Mouse (Mus musculus): ENCODE data around the gene Nfyc. TPM values are rescaled to one million over a fixed set of nuclear protein-coding genes. Genes with fewer than 3 reads are reported as not detected.

Nfyc gene
- total and polyA plus RNA-seq, 3 experiments: 46.0 to 179 (median 50.6) TPM

DNA sequence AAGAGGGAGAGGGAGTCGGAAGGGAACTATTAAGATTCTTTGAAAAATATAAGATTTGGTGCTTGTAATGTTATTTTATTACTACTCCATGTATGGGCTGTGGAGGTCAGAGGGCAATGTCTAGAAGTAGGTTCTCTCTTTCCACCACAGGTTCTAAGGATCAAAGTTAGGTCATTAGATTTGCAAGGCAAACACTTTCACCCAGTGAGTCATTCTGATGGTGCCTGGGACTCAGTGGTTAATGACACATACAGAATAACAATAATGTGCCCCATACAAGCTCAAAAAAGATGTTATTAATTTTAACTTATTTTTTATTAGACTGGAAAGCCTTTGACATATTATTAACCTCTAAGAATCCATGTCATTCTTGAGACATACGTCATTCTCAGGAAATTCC is 11.5 kb downstream of the Nfyc start:
- H3K4me3 ChIP-seq: no peak overlapping the region
- peaks cover 18% of the 10 kb centered on the region for H3K4me1 ChIP-seq (ENCODE audit: control insufficient read depth, insufficient read depth, low read length)
- DNase-seq: no peak
- H3K27me3 ChIP-seq (ENCODE audit: control insufficient read depth, insufficient read depth, low read length): no peaks in the 10 kb centered on the region
- H3K79me2 ChIP-seq (replicated peaks; ENCODE audit: control insufficient read depth, insufficient read depth, low read length): peaks cover 15% of the 10 kb centered on the region
- TF ChIP-seq EP300 (IDR thresholded peaks at IDR 0.05; ENCODE audit: insufficient read depth, low read depth, low read length) (no peak), POLR2A (IDR thresholded peaks at IDR 0.05; ENCODE audit: insufficient read depth, low read depth, low read length) (no peak), CTCF (IDR thresholded peaks at IDR 0.05) (no peak)
- H3K27ac ChIP-seq: no peak overlapping the region
- intact Hi-C loops (cut with DNase I): no loop called here
- WGBS: 83% methylated on average over 2 of the region's 2 CpGs
- H3K36me3 ChIP-seq (ENCODE audit: control insufficient read depth, insufficient read depth, low read length): peaks cover 25% of the 10 kb centered on the region
- no peak overlapping the region for H3K9ac ChIP-seq (ENCODE audit: low read depth, low read length)

DNA sequence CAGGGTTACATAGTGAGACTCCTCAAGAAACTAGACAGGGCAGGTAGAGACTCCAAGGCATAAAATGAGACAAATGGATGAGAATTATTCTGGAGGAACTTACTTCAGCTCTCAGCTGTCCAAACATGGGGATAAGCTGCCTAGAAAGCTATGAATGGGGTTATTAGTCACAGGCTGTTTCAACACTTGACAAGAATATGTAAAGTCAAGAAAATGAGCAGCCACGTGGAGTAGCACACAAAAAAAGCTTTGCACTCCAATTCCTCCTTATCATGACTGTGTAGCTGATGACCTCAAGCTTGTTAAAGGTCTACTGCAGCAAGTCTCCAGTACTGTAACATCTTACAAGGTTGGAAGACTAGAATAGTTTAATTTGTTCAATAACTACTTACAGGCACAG is 12.1 kb downstream of the Nfyc start:
- no peak overlapping the region for H3K9ac ChIP-seq (ENCODE audit: low read depth, low read length)
- no peak for DNase-seq
- H3K27ac ChIP-seq: no peak overlapping the region
- H3K4me1 ChIP-seq (ENCODE audit: control insufficient read depth, insufficient read depth, low read length): peaks cover 19% of the 10 kb centered on the region
- no peaks in the 10 kb centered on the region for H3K27me3 ChIP-seq (ENCODE audit: control insufficient read depth, insufficient read depth, low read length)
- H3K4me3 ChIP-seq: no peak overlapping the region
- H3K79me2 ChIP-seq (replicated peaks; ENCODE audit: control insufficient read depth, insufficient read depth, low read length): peaks cover 13% of the 10 kb centered on the region
- intact Hi-C loops (cut with DNase I): no loop called here
- 16% methylated on average over 1 of the region's 1 CpGs for WGBS
- TF ChIP-seq EP300 (IDR thresholded peaks at IDR 0.05; ENCODE audit: insufficient read depth, low read depth, low read length): no peak
- no peak for TF ChIP-seq POLR2A (IDR thresholded peaks at IDR 0.05; ENCODE audit: insufficient read depth, low read depth, low read length)
- no peak for TF ChIP-seq CTCF (IDR thresholded peaks at IDR 0.05)
- H3K36me3 ChIP-seq (ENCODE audit: control insufficient read depth, insufficient read depth, low read length): peaks cover 22% of the 10 kb centered on the region

DNA sequence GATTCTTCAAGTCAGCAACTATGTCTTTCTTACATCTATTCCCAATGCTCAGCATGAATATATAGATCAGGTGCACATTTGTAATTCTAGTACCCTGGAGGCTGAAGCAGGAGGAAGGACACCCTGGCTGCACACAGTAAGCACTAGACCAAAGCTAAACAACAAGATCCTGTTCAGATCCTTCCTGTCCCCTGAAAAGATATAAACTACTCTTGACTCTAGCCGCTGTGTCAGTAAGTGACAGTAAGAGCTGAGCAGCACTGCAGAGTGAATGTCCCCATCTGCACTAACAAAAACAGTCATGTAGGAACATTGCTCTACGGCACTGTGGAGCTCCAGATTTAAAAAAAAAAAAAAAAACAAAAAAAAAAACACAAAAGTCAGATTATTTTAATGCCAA is 13.4 kb downstream of the Nfyc start:
- no peaks in the 10 kb centered on the region for H3K27me3 ChIP-seq (ENCODE audit: control insufficient read depth, insufficient read depth, low read length)
- peak overlapping the region; percentile 91 for H3K27ac ChIP-seq
- intact Hi-C loops (cut with DNase I): no loop called here
- peaks cover 23% of the 10 kb centered on the region for H3K36me3 ChIP-seq (ENCODE audit: control insufficient read depth, insufficient read depth, low read length)
- peaks cover 10% of the 10 kb centered on the region for H3K79me2 ChIP-seq (replicated peaks; ENCODE audit: control insufficient read depth, insufficient read depth, low read length)
- TF ChIP-seq EP300 (IDR thresholded peaks at IDR 0.05; ENCODE audit: insufficient read depth, low read depth, low read length): no peak
- no peak for TF ChIP-seq POLR2A (IDR thresholded peaks at IDR 0.05; ENCODE audit: insufficient read depth, low read depth, low read length)
- TF ChIP-seq CTCF (IDR thresholded peaks at IDR 0.05): no peak
- peaks cover 16% of the 10 kb centered on the region for H3K4me1 ChIP-seq (ENCODE audit: control insufficient read depth, insufficient read depth, low read length)
- DNase-seq: no peak
- 0 out of 2 replicates have a peak overlapping the region, but pooled peaks have one; percentile 42 for H3K9ac ChIP-seq (ENCODE audit: low read depth, low read length)
- WGBS: 38% methylated on average over 2 of the region's 2 CpGs
- no peak overlapping the region for H3K4me3 ChIP-seq

DNA sequence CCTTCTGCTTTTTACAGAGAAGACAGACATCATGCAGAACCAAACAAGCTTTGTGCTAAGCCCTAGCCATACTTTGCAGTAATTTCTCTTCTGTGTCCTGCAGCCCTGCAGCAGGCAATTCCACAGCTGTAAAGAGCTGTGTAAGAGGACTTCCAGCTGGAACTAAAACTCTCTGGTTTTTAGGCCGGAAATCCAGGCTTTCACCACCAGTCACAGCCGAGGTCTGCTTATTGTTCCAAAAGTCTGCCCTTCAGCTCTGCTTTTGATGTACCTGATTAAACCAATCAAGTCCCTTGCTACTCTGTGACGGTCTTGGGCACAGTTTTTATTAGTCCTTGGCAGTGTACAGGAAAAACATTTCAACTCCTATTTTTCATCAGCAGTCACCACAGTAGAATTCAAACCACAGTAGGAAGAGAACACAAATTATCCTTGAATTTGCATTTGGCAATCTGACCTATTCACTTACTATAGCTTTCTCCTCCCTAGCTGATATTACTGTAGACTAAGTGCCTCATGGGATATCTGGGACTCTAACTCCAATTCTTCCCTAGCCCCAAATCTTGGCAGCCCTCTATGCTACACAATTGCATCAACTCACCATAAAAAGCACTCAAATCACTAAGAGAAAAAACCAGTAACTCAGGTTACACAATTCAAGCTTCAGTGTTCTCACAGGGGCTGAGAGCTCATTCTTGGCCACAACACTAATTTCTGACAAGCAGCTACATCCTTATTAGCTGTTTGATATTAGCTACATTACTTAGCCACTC is 14.2 kb downstream of the Nfyc start:
- Histone ChIP-seq H3K79me2 (replicated peaks; ENCODE audit: control insufficient read depth, insufficient read depth, low read length) (peaks cover 10% of the 10 kb centered on the region), H3K27me3 (ENCODE audit: control insufficient read depth, insufficient read depth, low read length) (no peaks in the 10 kb centered on the region), H3K4me3 (no peak overlapping the region), H3K9ac (ENCODE audit: low read depth, low read length) (peak overlapping the region; percentile 57), H3K4me1 (ENCODE audit: control insufficient read depth, insufficient read depth, low read length) (peaks cover 16% of the 10 kb centered on the region), H3K36me3 (ENCODE audit: control insufficient read depth, insufficient read depth, low read length) (peaks cover 18% of the 10 kb centered on the region), H3K27ac (peak overlapping the region; percentile 91)
- WGBS: 9% methylated on average over 3 of the region's 3 CpGs
- intact Hi-C loops (cut with DNase I): no loop called here
- peak in 1 of 2 experiments; percentile 21 for DNase-seq
- TF ChIP-seq EP300 (IDR thresholded peaks at IDR 0.05; ENCODE audit: insufficient read depth, low read depth, low read length): no peak

DNA sequence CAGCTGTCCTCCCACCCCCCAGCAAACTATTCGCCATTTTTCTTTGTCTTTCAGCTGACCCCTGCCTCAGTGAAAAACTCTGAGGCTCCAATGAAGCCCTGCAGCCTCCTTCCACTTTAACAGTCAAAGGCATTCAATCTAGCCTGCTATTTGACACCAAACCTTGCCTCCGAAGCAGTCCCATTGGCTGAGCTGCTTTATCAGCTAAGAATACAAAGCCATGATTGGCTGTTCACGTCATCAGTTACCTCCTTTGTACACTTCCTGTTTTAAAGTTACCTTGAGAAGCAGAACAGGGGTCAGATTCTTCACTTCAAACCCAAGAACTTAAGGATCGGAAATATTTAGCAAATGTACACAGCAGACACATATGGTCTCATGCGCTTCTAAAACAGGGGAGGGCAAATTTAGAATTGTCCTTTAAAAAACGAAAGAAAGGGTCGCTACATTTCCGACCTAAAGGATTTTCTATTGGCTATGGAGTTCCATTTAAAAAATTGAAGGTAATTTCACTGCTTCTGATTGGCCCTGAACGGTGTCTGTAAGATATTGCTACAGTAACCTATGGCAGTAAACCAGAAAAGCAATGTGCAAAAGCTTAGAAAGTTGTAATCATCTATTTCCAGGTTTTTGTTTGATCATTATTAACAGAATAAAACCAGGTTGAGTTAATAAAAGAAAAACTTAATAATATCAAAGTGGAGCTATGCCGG is 15.6 kb downstream of the Nfyc start:
- WGBS: 4% methylated on average over 10 of the region's 10 CpGs
- Histone ChIP-seq H3K9ac (ENCODE audit: low read depth, low read length) (peak overlapping the region; percentile 76), H3K27me3 (ENCODE audit: control insufficient read depth, insufficient read depth, low read length) (no peaks in the 10 kb centered on the region), H3K79me2 (replicated peaks; ENCODE audit: control insufficient read depth, insufficient read depth, low read length) (peaks cover 13% of the 10 kb centered on the region), H3K4me3 (peak overlapping the region; percentile 58), H3K27ac (peak overlapping the region; percentile 91), H3K36me3 (ENCODE audit: control insufficient read depth, insufficient read depth, low read length) (peaks cover 25% of the 10 kb centered on the region), H3K4me1 (ENCODE audit: control insufficient read depth, insufficient read depth, low read length) (peaks cover 18% of the 10 kb centered on the region)
- DNase-seq: peak; percentile 68 to 84
- intact Hi-C loops (cut with DNase I): no loop called here
- TF ChIP-seq CTCF (IDR thresholded peaks at IDR 0.05) (no peak), POLR2A (IDR thresholded peaks at IDR 0.05; ENCODE audit: insufficient read depth, low read depth, low read length) (peak; percentile 86)

DNA sequence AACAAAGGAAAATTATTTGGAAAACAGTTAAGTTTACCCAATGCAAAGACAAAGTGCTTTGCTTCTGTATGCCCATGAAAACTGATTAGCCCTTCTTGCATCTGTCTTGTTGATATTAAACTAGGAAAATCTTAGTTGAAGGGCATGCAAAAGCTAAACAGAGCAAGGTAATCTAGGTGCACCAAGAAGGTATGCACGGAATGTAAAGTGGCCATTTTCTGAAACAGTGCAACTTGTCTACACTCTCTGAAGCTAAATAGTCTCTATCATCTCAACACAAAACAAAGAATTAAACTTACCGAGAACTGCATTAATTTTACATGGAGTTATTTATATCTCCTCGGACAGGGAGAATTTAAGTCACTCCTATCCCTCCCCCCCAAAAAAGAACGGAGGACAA is 16.2 kb downstream of the Nfyc start:
- Histone ChIP-seq H3K27ac (peak overlapping the region; percentile 91), H3K36me3 (ENCODE audit: control insufficient read depth, insufficient read depth, low read length) (peaks cover 29% of the 10 kb centered on the region), H3K79me2 (replicated peaks; ENCODE audit: control insufficient read depth, insufficient read depth, low read length) (peaks cover 13% of the 10 kb centered on the region), H3K4me1 (ENCODE audit: control insufficient read depth, insufficient read depth, low read length) (peaks cover 18% of the 10 kb centered on the region), H3K9ac (ENCODE audit: low read depth, low read length) (peak overlapping the region; percentile 76), H3K27me3 (ENCODE audit: control insufficient read depth, insufficient read depth, low read length) (no peaks in the 10 kb centered on the region), H3K4me3 (peak overlapping the region; percentile 58)
- 9% methylated on average over 4 of the region's 4 CpGs for WGBS
- DNase-seq: no peak
- intact Hi-C loops (cut with DNase I): no loop called here
- TF ChIP-seq EP300 (IDR thresholded peaks at IDR 0.05; ENCODE audit: insufficient read depth, low read depth, low read length): no peak
- TF ChIP-seq CTCF (IDR thresholded peaks at IDR 0.05): no peak
- no peak for TF ChIP-seq POLR2A (IDR thresholded peaks at IDR 0.05; ENCODE audit: insufficient read depth, low read depth, low read length)

All from heart, adult 2 months (tissue).